Mouse (Mus musculus): ENCODE measurements at regions not wholly inside any gene's neighbourhood (a gene's known extent, or its start where the extent isn't known, plus 50 kb on each side); places are given as distances from the start of the nearest gene placed in this dataset.
A peak's percentile ranks its signal among the peaks of the same experiment; 100 is the strongest.

GRCm38 (mm10) chr2:74409856-74410404 lies 169.3 kb downstream of the Lnpk start:
- Histone ChIP-seq H3K9me3 (no peaks in the 10 kb centered on the region), H3K4me1 (replicated peaks) (peaks cover 1% of the 10 kb centered on the region), H3K4me2 (no peak overlapping the region), H3K27me3 (no peaks in the 10 kb centered on the region), H3K27ac (no peak overlapping the region), H3K4me3 (no peak overlapping the region), H3K36me3 (no peaks in the 10 kb centered on the region), H3K9ac (no peak overlapping the region)
- WGBS: 85% methylated on average over 4 of the region's 4 CpGs
- ATAC-seq (ENCODE audit: low FRiP score): no peak

- 38% methylated on average over 3 of the region's 3 CpGs for WGBS
These were observed 174.7 kb downstream of the Lnpk start for GRCm38 (mm10) chr2:74404493-74404892.

GRCm38 (mm10) chr2:74391064-74391463 lies 188.2 kb downstream of the Lnpk start:
- no peaks in the 10 kb centered on the region for H3K36me3 ChIP-seq
- H3K4me1 ChIP-seq (replicated peaks): peaks cover under 1% of the 10 kb centered on the region
- no peaks in the 10 kb centered on the region for H3K27me3 ChIP-seq
- no peak overlapping the region for H3K4me3 ChIP-seq
- H3K9me3 ChIP-seq: no peaks in the 10 kb centered on the region
- H3K4me2 ChIP-seq: no peak overlapping the region
- no peak overlapping the region for H3K27ac ChIP-seq
- no peak overlapping the region for H3K9ac ChIP-seq
- ATAC-seq (ENCODE audit: low FRiP score): no peak
- WGBS: 94% methylated on average over 4 of the region's 4 CpGs

More at GRCm38 (mm10) chr2:74404493-74404892, 174.7 kb downstream of the Lnpk start:
- no peaks in the 10 kb centered on the region for H3K36me3 ChIP-seq
- H3K9ac ChIP-seq: no peak overlapping the region
- no peak overlapping the region for H3K4me3 ChIP-seq
- H3K9me3 ChIP-seq: no peaks in the 10 kb centered on the region
- H3K4me2 ChIP-seq: no peak overlapping the region
- H3K4me1 ChIP-seq (replicated peaks): peaks cover 7% of the 10 kb centered on the region
- no peak for ATAC-seq (ENCODE audit: low FRiP score)
- peak overlapping the region; percentile 48; the same call in 1 of the 2 replicates for H3K27ac ChIP-seq
- no peaks in the 10 kb centered on the region for H3K27me3 ChIP-seq

GRCm38 (mm10) chr2:74388078-74388477 lies 191.2 kb downstream of the Lnpk start:
- no peaks in the 10 kb centered on the region for H3K27me3 ChIP-seq
- no peak overlapping the region for H3K4me2 ChIP-seq
- no peaks in the 10 kb centered on the region for H3K36me3 ChIP-seq
- WGBS: 87% methylated on average over 5 of the region's 5 CpGs
- H3K9ac ChIP-seq: no peak overlapping the region
- peaks cover 4% of the 10 kb centered on the region for H3K4me1 ChIP-seq (replicated peaks)
- no peak overlapping the region for H3K27ac ChIP-seq
- no peak overlapping the region for H3K4me3 ChIP-seq
- ATAC-seq (ENCODE audit: low FRiP score): no peak
- no peaks in the 10 kb centered on the region for H3K9me3 ChIP-seq

GRCm38 (mm10) chr2:74384918-74385317 lies 194.3 kb downstream of the Lnpk start:
- Histone ChIP-seq H3K4me3 (no peak overlapping the region), H3K9ac (no peak overlapping the region), H3K4me2 (no peak overlapping the region), H3K36me3 (no peaks in the 10 kb centered on the region), H3K27me3 (no peaks in the 10 kb centered on the region), H3K9me3 (no peaks in the 10 kb centered on the region), H3K27ac (no peak overlapping the region), H3K4me1 (replicated peaks) (peaks cover 4% of the 10 kb centered on the region)
- no peak for ATAC-seq (ENCODE audit: low FRiP score)
- WGBS: 88% methylated on average over 1 of the region's 1 CpGs

GRCm38 (mm10) chr2:74380574-74381287 lies 198.5 kb downstream of the Lnpk start:
- Histone ChIP-seq H3K36me3 (no peaks in the 10 kb centered on the region), H3K4me2 (no peak overlapping the region), H3K9me3 (no peaks in the 10 kb centered on the region), H3K9ac (no peak overlapping the region), H3K4me3 (no peak overlapping the region), H3K4me1 (replicated peaks) (peaks cover under 1% of the 10 kb centered on the region; the same call in 1 of the 2 replicates), H3K27ac (no peak overlapping the region), H3K27me3 (no peaks in the 10 kb centered on the region)
- WGBS: 81% methylated on average over 7 of the region's 7 CpGs
- no peak for ATAC-seq (ENCODE audit: low FRiP score)

GRCm38 (mm10) chr2:74378709-74379108 lies 200.5 kb downstream of the Lnpk start:
- no peak for ATAC-seq (ENCODE audit: low FRiP score)
- Histone ChIP-seq H3K9ac (no peak overlapping the region), H3K4me1 (replicated peaks) (0 out of 2 replicates have a peak, but pooled peaks cover under 1% of the 10 kb centered on the region), H3K9me3 (no peaks in the 10 kb centered on the region), H3K27ac (no peak overlapping the region), H3K27me3 (no peaks in the 10 kb centered on the region), H3K4me3 (no peak overlapping the region), H3K4me2 (no peak overlapping the region), H3K36me3 (no peaks in the 10 kb centered on the region)
- WGBS: 99% methylated on average over 3 of the region's 3 CpGs

- ATAC-seq (ENCODE audit: low FRiP score): no peak
- no peak overlapping the region for H3K4me3 ChIP-seq
- no peaks in the 10 kb centered on the region for H3K9me3 ChIP-seq
- H3K4me1 ChIP-seq (replicated peaks): peaks cover 8% of the 10 kb centered on the region; the same call in 1 of the 2 replicates
- H3K27me3 ChIP-seq: no peaks in the 10 kb centered on the region
- H3K4me2 ChIP-seq: no peak overlapping the region
- WGBS: 87% methylated on average over 1 of the region's 1 CpGs
- no peak overlapping the region for H3K27ac ChIP-seq
- no peaks in the 10 kb centered on the region for H3K36me3 ChIP-seq
- H3K9ac ChIP-seq: no peak overlapping the region
These were observed 205.3 kb downstream of the Lnpk start for GRCm38 (mm10) chr2:74373938-74374337.

- Histone ChIP-seq H3K4me2 (no peak overlapping the region), H3K27me3 (no peaks in the 10 kb centered on the region), H3K4me3 (no peak overlapping the region), H3K9me3 (no peaks in the 10 kb centered on the region), H3K4me1 (replicated peaks) (peaks cover 8% of the 10 kb centered on the region; the same call in 1 of the 2 replicates), H3K27ac (no peak overlapping the region), H3K9ac (no peak overlapping the region), H3K36me3 (no peaks in the 10 kb centered on the region)
- WGBS: 32% methylated on average over 4 of the region's 4 CpGs
- no peak for ATAC-seq (ENCODE audit: low FRiP score)
These were observed 206.2 kb downstream of the Lnpk start for GRCm38 (mm10) chr2:74373056-74373455.

GRCm38 (mm10) chr2:74363255-74363654 lies 216.0 kb downstream of the Lnpk start:
- WGBS: 94% methylated on average over 2 of the region's 2 CpGs
- H3K27me3 ChIP-seq: no peaks in the 10 kb centered on the region
- ATAC-seq (ENCODE audit: low FRiP score): no peak

GRCm38 (mm10) chr2:74354591-74354990 lies 224.6 kb downstream of the Lnpk start:
- H3K9ac ChIP-seq: no peak overlapping the region
- no peak overlapping the region for H3K27ac ChIP-seq
- no peak overlapping the region for H3K4me3 ChIP-seq
- no peaks in the 10 kb centered on the region for H3K36me3 ChIP-seq
- H3K4me2 ChIP-seq: no peak overlapping the region
- no peaks in the 10 kb centered on the region for H3K4me1 ChIP-seq (replicated peaks)
- WGBS: 81% methylated on average over 8 of the region's 8 CpGs
- no peak for ATAC-seq (ENCODE audit: low FRiP score)
- no peaks in the 10 kb centered on the region for H3K27me3 ChIP-seq
- no peaks in the 10 kb centered on the region for H3K9me3 ChIP-seq

More at GRCm38 (mm10) chr2:74363255-74363654, 216.0 kb downstream of the Lnpk start:
- H3K9me3 ChIP-seq: no peaks in the 10 kb centered on the region
- H3K4me3 ChIP-seq: no peak overlapping the region
- H3K9ac ChIP-seq: no peak overlapping the region
- H3K36me3 ChIP-seq: 0 out of 2 replicates have a peak, but pooled peaks cover 3% of the 10 kb centered on the region
- H3K4me2 ChIP-seq: no peak overlapping the region
- no peaks in the 10 kb centered on the region for H3K4me1 ChIP-seq (replicated peaks)
- no peak overlapping the region for H3K27ac ChIP-seq

GRCm38 (mm10) chr2:74349809-74350208 lies 229.4 kb downstream of the Lnpk start:
- H3K36me3 ChIP-seq: no peaks in the 10 kb centered on the region
- H3K4me1 ChIP-seq (replicated peaks): no peaks in the 10 kb centered on the region
- no peak overlapping the region for H3K4me2 ChIP-seq
- H3K4me3 ChIP-seq: no peak overlapping the region
- H3K9me3 ChIP-seq: no peaks in the 10 kb centered on the region
- no peak for ATAC-seq (ENCODE audit: low FRiP score)
- H3K27me3 ChIP-seq: no peaks in the 10 kb centered on the region
- H3K9ac ChIP-seq: no peak overlapping the region
- no peak overlapping the region for H3K27ac ChIP-seq
- 79% methylated on average over 6 of the region's 6 CpGs for WGBS

GRCm38 (mm10) chr2:74306301-74306700 lies 272.9 kb downstream of the Lnpk start:
- Histone ChIP-seq H3K9ac (no peak overlapping the region), H3K36me3 (no peaks in the 10 kb centered on the region), H3K4me1 (replicated peaks) (no peaks in the 10 kb centered on the region; the same call in 1 of the 2 replicates), H3K4me2 (no peak overlapping the region), H3K27me3 (0 out of 2 replicates have a peak, but pooled peaks cover 5% of the 10 kb centered on the region), H3K9me3 (no peaks in the 10 kb centered on the region), H3K27ac (no peak overlapping the region), H3K4me3 (no peak overlapping the region)
- ATAC-seq (ENCODE audit: low FRiP score): no peak
- 85% methylated on average over 9 of the region's 9 CpGs for WGBS
